Mouse (Mus musculus) embryonic fibroblast, embryonic 13.5 days (primary cell): ENCODE data around the gene 1110032F04Rik.

Source experiments
- CTCF ChIP-seq: IDR thresholded peaks from 2 replicates; pipeline ENCODE4 v1.5.1; 2011; ENCODE audit warnings: mild to moderate bottlenecking, control low read depth, low read length, moderate library complexity, borderline replicate concordance; ENCODE audit not compliant: insufficient read depth
- POLR2A ChIP-seq: IDR thresholded peaks from 2 replicates; pipeline ENCODE4 v1.6.1; 2011; ENCODE audit warnings: low read depth, mild to moderate bottlenecking, control low read depth, low read length, moderate library complexity

GRCm38 (mm10) chr3:68827671-68828070 lies 41.7 kb upstream of the 1110032F04Rik start:
- TF ChIP-seq POLR2A (no peak), CTCF (no peak)
